Mouse (Mus musculus) bone marrow, adult 2 months (tissue): Measurements from ENCODE around the gene Il16.

Experiments
- CTCF ChIP-seq: fragments of 200-500 bp; IDR thresholded peaks from 2 replicates; pipeline ENCODE4 v1.5.1; 2011; ENCODE audit warnings: low read length, control low read depth; ENCODE audit not compliant: control insufficient read depth, insufficient read depth
- POLR2A ChIP-seq: fragments of 200-500 bp; IDR thresholded peaks from 2 replicates; pipeline ENCODE4 v1.6.1; 2011; ENCODE audit warnings: low read depth, mild to moderate bottlenecking, control low read depth, low read length, borderline replicate concordance; ENCODE audit not compliant: control insufficient read depth

GRCm38 (mm10) chr7:83731961-83732666 lies 13.4 kb downstream of the Il16 start:
- TF ChIP-seq CTCF = no peak
- no peak for TF ChIP-seq POLR2A
